Mouse (Mus musculus): ENCODE results near the gene Tbc1d10b.

Tbc1d10b gene

DNA sequence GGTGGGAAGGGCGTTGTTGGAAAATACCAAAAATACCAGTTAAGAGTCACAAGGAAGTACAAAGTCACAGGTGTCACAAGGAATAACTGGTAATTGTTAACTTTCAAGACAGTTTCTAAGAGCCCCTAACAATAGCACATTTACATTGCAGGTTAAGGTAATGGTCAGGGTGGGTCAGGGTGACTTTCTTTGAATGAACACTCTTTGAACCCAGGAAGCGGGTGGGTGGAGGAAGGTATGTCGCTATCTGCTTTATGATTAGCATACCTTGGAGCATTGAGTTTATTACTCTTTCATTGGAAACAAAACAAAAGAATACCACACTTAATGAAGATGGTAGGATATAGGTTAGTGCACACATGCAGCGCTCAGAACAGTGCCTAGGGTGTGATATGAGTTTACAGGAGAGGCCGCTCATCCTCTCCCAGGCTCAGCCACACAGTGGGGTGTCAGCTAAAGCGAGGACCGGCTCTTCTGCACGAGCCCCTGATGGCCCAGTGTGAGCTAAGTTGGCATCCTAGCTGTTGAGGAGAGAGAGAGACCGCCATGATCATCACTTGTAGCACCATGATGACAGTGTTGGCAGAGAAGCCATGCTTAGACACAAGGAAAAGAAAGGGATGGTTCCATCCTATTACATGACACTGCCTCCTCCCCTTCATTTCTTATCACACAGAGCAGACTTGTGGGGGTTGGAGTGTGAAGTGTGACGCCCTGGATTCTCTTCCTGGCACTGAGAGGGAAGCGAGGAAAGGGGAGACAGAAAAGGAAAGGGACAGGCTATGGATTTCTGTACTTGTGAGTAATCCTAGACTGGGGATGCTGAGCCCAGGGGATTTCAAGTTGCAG is 17.1 kb upstream of the Tbc1d10b start:
- WGBS: 74% methylated on average over 11 of the region's 11 CpGs

DNA sequence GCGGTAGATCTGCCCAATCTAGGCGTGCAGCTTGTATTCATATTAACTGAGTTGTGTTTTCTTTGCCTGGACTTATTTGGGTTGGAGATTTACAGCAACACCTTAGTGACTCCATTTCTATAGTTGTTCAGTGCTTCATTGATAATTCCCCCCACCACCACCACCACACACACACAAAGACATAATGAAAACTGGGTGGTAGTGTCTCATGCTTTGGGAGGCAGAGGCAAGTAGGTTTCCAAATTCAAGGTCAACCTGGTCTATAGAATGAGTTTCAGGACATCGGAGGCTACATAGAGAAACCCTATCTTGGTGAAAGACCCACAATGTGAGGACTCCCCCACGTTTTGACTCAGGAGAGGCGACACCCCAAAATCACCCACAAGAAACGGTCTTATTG is 16.3 kb upstream of the Tbc1d10b start:
- WGBS: 93% methylated on average over 6 of the region's 6 CpGs

DNA sequence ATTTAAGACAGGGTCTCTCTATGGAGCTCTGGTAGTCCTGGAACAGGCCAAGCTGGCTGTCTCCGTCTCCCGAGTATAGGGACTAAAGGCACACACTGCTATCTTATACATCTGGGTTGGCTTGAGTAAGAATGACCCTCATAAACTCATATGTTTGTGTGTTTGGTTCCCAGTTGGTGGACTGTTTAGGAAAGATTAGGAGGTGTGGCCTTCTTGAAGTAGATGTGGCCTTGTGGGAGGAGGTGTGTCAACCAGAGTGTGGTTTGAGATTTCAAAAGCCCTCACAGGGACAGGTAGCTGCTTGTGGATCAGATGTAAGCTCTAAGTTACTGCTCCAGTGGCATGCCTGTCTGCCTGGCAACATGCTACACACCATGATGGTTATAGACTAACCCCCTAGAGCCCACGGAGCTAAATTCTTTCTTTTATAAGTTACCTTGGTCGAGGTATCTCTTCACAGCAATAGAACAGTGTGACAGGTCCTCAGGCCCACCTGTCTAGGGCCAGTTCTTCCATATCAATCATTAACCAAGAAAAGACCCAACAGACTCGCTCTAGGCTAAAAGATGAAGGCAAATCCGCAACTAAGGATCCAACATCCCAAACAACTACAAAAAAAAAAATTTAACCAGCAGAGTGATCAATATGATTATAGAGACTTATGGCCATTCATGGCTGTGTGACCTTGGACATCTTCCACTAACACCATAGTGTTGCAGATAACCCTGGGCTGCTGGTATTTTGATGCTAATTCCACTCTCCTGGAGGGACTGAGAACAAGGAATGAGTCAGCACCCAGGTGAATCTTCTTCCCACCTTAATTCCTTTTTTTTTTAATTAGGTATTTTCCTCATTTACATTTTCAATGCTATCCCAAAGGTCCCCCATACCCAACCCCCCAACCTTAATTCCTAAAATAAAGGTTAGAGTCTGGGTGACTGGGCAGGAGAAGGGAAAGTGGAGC is 15.5 kb upstream of the Tbc1d10b start:
- 92% methylated on average over 6 of the region's 6 CpGs for WGBS

DNA sequence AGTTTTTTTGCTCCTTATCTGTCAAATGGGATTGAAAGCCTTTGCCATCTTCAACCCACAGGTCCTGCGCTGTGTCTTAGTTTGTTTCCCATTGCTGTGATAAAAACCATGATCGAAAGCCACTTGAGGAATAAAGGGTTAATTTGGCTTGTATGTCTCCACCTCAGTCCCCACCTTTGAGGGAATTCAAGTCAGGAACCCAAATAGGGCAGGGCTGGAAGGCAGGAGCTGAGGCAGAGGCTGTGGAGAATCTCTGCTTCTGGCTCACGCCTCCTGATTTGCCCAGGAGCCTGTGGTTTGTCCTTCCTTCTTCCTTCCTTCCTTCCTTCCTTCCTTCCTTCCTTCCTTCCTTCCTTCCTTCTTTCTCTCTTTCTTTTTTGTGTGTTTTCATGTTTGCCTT is 14.8 kb upstream of the Tbc1d10b start:
- 97% methylated on average over 3 of the region's 3 CpGs for WGBS

DNA sequence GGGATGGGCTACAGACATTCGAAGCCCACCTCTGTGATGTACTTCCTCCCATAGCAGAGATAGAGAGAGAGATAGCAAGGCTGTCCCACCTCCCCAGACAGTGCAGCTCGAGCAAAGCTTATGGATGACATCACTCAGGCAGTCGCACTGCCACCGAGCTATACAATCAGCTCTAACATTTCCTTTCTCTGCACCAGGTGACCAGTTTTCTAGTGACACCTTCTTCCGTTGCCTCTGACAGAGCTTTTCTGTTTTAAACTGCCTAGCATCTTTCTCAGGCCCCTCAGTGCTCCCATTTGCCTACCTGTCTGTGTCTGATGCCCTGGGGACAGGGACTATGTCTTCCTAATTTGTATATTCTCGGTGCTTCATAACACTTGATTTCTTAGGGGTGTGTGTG is 12.2 kb upstream of the Tbc1d10b start:
- WGBS: 79% methylated on average over 6 of the region's 6 CpGs

DNA sequence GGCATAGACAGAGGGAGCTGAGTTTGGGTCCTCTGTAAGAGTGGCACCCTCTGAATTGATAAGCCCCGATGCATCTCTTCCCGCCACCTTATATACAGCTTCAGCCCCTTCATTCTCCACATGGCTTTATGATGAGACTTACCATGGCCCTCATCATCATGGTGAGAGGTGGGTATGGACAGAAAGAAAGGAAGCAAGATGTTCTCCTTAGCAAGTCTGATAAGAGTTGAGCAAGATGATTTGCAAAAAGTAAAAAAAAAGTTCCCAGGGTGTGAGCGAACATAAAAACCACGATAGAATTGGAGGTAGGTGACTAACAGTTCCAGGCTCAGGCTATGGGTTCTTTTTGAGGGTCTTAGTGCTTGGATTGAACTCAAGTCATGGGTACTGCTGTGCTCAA is 10.4 kb upstream of the Tbc1d10b start:
- WGBS: 93% methylated on average over 4 of the region's 4 CpGs

DNA sequence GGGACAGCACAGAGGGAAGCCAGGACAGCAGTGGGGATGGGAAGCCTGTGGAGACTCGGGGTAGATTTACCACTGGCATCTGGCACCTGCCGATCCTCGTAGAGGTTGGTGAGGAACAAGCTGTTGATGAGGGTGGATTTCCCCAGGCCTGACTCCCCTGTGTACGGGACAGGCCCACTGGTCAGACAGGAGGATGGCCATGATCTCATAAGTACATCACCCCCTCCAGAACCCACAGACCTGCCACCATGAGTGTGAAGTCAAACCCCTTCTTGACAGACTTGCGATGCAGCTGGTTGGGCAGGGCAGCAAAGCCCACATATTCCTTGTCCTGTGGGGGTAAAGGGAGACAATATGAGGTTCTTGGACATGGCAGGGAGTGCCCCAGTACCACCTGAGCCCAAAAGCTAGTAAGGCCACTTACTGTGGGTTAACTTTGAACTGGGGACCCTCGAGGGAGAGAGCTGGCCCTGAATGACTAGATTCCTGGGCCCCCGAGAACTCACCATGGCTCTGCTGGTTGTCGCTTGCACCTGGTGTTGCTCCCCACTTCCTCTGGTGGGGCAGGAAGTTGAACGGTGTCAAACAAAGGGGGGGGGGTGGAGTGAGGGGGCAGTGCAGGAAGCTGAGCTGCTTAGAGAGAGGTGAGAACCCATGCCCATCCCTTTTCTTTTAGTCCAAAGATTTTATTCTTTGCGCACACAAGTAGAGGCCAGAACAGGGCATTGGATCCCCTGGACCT is 9.8 kb upstream of the Tbc1d10b start:
- 87% methylated on average over 10 of the region's 10 CpGs for WGBS

DNA sequence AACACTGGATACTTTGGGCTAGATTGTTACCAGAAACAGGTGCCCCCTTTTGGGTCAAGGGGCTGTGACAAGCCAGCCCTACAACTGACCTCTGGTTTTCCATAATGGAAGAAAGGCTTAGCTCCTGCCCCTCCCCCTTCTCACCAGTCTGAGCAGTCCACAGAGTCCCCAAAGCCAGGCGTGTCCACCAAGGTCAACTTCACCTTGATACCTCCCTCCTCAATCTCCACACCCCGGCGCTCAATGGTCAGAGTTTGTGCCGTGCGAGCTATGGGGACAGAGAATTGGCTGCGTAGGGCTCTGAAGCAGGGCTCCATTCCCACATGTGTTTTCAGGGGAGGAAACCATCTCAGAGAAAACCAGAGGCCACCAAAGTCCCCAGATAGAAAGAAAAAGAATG is 9.2 kb upstream of the Tbc1d10b start:
- WGBS: 95% methylated on average over 6 of the region's 6 CpGs

DNA sequence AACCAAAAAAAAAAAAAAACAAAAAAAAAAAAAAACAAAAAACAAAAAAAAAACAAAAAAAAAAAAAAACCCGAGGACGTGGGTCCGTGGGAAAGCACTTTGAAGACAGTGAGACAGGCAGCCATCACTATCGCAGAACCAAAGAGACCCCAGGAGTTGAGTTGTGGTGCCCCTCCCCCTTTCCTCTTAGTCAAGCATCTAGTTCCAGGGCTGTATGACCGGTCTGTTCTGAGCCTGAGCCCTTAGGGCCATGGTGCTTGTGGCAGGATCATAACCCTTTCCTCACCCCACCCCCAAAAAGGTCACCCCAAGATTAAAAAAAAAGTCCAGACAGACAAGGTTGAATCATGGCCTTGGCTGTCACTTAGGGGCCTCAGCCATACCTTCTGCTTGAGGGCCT is 8.0 kb upstream of the Tbc1d10b start:
- 89% methylated on average over 5 of the region's 5 CpGs for WGBS

DNA sequence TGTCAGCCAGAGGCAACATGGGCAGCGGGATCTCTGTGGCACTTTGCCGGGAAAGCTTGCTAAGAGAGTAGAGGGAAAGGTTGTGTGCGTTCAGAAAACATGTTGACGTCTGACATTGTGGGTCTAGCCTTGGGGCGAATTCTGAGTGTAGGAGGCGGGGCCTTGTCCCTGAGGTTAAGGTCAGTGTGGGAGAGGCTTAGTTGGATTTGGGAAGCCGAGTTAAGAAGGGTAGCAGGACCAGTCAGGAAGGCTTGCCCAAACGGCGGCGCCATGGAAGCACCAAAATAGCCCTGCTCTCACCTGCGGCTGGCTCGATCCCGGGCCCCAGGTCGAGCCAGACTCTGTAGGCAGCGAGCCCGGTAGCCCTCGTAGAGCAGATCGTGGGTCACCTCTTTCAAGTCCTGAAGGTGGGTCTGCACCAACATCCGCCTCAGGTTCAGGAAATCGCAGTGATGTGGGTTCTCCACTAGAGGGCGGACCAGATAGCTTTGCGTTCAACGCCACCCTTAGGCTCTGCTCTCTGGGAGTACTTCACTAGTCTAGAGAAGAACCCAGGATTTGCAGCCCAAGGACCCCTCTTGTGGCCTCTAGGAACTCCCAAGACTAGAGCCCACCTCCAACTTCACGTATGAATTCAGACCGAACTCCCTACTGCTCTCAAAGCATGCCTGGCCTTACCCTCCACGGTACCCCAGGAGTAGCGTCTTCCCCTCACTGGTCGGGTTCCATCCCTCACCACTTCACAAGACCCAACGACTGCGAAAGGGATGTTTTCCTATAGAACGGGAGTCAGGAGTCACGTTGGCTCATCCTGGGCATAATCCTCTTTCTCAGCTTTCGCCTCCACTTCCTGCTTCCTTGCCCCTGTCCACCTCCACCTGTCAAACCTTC is 7.0 kb upstream of the Tbc1d10b start:
- WGBS: 29% methylated on average over 33 of the region's 33 CpGs

DNA sequence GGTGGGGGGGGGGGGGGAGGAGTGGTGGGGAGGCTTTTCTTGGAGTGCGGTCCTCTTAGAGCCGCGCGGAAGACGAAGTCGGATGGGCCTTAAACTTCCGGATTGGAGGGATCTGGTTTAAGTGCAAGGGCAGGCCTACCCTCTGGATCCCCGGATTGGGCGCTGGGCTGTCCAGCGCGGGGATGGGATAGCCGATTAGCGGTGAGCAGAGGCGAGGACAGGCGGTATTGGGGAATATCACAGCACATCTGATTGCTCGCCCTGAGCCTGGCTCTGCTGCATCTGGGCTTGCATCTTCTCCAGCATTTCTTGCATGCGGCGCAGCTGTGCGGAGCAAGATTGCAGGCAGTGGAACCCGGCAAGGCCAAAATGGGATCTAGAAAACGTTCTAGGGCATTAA is 6.3 kb upstream of the Tbc1d10b start:
- 59% methylated on average over 21 of the region's 21 CpGs for WGBS

DNA sequence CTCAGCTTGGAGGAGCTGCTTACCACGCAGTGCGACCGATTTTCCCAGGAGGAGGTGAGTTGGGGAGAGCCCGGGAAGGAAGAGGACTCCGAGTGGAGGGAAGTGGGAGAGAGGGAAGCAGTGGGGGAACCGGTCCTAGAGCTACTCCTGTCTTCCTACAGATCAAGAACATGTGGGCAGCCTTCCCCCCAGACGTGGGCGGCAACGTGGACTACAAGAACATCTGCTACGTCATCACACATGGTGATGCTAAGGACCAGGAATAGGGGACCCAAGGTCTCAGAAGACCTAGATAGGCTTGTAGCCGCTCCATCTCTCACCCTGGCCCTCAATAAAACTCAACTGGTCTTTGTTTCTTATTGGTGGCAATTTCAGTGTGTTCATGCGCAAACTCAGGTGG is 5.7 kb upstream of the Tbc1d10b start:
- whole genome bisulfite sequencing: 50% methylated on average over 12 of the region's 12 CpGs

DNA sequence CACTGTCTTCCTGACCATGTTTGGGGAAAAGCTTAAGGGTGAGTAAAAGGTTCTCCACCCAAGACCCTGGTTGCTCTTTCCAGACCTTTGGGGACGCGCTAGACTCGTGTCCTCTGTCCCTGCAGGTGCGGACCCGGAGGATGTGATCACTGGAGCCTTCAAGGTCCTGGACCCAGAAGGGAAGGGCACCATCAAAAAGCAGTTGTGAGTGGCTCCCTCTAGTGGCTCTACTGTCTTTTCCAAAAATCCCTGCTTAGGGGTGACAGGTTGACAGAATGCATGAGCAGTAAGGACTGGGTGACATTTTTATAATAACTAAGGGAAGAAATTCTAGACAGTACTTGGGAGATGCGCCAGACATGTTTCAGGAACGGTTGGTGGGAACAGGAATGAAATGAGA is 5.2 kb upstream of the Tbc1d10b start:
- 45% methylated on average over 7 of the region's 7 CpGs for WGBS

DNA sequence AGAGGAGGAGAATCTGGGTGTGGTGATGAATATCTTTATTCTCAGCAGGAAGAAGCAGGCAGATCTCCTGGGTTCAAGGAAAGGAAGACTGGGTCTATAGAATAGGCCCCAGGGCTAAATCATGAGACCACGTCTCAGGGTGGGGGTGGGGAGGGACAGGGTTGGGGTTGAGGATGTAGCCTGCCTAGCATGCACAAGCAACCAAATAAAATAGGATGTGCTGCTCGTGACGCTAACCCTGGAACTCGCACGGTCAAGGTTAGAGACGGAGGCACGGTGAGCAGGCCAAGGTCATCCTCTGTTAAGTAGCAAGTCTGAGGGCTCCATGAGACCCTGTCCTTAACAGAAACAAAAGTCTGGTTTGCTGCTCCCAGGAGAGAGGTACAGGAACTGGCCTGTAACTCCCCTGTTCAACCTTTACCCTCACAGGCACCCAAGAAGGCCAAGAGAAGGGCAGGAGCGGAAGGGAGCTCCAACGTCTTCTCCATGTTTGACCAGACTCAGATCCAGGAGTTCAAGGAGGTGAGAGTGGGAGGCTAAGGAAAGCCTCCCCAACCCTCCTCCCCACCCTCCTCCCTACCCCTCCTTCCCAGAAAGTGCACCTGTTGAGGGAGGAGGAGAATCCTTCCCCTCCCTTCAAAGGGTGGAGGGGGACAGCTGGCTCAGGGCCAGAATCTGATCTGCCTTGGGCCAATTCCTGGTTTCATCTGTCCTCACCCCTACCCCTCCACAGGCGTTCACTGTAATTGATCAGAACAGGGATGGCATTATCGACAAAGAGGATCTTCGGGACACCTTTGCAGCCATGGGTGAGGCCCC is 4.4 kb upstream of the Tbc1d10b start:
- WGBS: 93% methylated on average over 12 of the region's 12 CpGs

DNA sequence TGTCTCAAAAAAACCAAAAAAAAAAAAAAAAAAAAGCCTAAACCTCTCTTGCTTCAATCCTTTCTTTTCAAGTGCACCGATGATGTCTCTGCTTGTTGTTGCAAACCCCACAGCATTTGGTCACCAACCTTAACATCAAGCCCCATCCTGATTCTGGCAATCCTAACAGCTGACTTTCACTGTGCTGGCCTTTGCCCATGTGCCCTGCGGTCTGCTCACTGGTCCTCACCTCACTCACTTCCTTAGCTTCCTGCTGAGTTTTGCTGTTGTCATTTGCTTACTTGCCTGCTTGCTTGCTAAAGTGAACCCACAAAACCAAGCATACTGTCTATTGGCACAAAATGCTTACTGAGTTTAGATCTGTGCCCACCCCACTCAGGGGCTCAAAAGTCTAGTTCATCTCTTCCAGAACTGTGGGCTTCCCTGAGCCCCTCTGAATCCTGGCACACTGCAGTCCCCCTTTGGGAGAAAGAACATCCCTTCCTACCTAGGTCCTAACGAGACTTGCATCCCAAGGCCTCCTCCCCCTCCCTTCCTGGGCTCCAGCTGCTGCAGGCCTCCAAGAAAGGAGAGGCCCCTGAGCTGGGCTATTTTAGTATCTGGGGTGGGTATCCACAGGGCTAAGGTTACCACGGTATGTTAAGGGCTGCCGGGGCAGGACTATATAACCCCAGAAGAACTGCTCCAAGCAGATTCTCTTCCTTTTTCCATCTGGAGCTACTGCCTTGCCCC is 2.9 kb upstream of the Tbc1d10b start:
- 76% methylated on average over 5 of the region's 5 CpGs for WGBS

DNA sequence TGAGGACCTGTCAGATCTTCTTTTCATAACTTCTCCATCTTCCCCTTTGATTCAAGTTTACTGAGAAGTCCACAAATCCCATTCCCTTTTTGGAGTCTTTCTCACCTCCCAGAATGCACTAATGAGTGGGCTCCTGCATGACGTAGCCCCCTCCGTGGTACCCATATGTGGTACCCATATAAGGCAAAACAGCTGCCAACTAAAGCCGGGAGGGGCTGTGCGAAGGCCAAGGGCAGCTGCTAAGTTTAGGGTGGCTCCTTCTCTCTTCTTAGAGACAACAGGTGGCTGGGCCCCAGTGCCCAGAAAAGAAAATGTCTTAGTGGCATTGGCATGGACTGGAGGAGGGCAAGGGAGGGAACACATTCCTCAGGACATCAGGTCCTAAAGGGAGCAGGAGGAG is 2.0 kb upstream of the Tbc1d10b start:
- 86% methylated on average over 4 of the region's 4 CpGs for WGBS

DNA sequence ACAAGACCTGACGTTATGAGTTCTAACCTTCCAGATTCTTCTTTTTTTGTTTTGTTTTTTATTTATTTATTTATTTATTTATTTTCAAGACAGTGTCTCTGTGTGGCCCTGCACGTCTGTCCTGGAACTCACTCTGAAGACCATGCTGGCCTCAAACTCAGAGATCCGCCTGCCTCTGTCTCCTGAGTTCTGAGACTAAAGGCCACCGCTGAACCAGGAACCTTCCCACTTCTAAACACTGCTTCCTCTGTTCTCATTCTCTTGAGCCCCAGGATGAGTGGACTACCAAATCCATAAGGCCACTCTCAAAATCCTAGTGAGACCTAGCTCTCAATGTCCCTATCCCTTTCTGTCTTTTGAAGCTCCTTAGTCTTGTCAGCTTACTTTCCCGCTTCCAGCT is 1.6 kb upstream of the Tbc1d10b start:
- WGBS: 73% methylated on average over 5 of the region's 5 CpGs

DNA sequence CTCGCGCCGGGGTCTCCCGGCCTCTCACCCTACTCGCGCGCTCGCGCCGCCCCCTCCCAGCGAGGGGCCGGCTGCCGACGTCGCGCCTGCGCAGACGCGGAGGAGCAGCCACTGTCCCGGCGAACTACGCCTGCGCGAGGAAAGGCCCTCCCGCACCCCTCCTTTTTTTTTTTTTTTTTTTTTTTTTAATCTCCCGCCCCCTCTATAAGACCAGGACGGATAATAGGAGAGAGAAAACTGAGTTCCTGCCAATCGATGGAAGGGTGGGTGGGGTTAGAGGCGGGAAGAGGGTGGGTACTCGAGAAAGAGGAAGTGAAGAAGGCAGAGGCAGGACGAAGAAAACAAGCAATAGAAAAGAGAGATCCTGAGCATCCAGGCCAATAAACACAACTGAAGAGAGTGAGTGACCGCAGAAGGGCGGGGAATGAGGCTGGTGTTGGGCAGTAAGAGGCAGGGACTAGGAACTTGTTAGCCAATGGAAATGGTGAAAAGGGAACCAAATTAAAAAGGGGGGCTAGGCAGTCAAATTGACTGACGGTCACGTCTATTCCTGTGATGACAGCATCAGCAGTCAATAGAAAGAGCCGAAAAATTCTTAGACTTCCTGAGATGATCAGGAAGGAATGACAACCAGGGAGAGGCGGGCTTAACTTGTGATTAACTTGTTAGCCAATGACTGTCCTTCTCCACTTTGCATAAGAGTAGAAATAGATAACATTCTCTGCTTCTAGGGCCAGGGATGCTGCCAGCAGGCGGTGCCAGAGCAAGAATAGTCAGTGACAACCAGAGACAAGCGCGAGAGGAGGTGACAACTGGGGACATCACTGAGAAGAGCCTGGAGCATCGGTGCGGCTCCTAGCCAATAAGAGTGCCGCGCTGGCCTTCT is 528 bp upstream of the Tbc1d10b start, which contains the start of gene Mylpf:
Gene Mylpf (plus strand): TSS at position 338 of the 886 bp plus-strand sequence.
- under 1% methylated on average over 42 of the region's 44 CpGs for WGBS
